Mouse (Mus musculus) MEL (cell line): ENCODE measurements around the gene Skp2. TPM values are rescaled to one million over a fixed set of nuclear protein-coding genes. Genes with fewer than 3 reads are reported as not detected.

ENCODE experiments used
- DNase-seq: peaks from one replicate; pipeline ENCODE4 v3.0.0; 2011; ENCODE audit warnings: low read depth, low spot score
- H3K27ac ChIP-seq: 2 replicates; pipeline ENCODE4 v1.5.1; 2012; ENCODE audit warnings: low read depth, mild to moderate bottlenecking, control low read depth, low read length, moderate library complexity; ENCODE audit not compliant: control insufficient read depth
- H3K27me3 ChIP-seq, 2 experiments: fragments of 150-350 bp in 1 of 2; sonication (generic) in 1 of 2; 2 replicates each; pipeline ENCODE4 v1.6.1; 2012; ENCODE audit warnings: low read length in 2 of 2, mild to moderate bottlenecking in 2 of 2, improper control_type of control experiment in 1 of 2, moderate library complexity in 1 of 2; ENCODE audit not compliant: insufficient read depth in 2 of 2, control insufficient read depth in 1 of 2
- H3K36me3 ChIP-seq, 2 experiments: 2 replicates each; pipeline ENCODE4 v1.6.1; 2012 to 2014; ENCODE audit warnings: low read length in 2 of 2, improper control_type of control experiment in 1 of 2, inconsistent platforms in 1 of 2, mild to moderate bottlenecking in 1 of 2; ENCODE audit not compliant: insufficient read depth in 2 of 2, control insufficient read depth in 1 of 2
- H3K4me1 ChIP-seq, 2 experiments: fragments of 150-350 bp in 1 of 2; sonication (generic) in 1 of 2; 2 replicates each; pipeline ENCODE4 v1.6.1; 2012; ENCODE audit warnings: low read length in 2 of 2, improper control_type of control experiment in 1 of 2, mild to moderate bottlenecking in 1 of 2; ENCODE audit not compliant: insufficient read depth in 2 of 2, control insufficient read depth in 1 of 2
- H3K4me3 ChIP-seq, 2 experiments: fragments of 150-350 bp in 1 of 2; sonication (generic) in 1 of 2; 2 replicates each; pipeline ENCODE4 v1.5.1; 2012; ENCODE audit warnings: low read depth in 2 of 2, low read length in 2 of 2, mild to moderate bottlenecking in 2 of 2, moderate library complexity in 2 of 2, control low read depth in 1 of 2, improper control_type of control experiment in 1 of 2; ENCODE audit not compliant: control insufficient read depth in 1 of 2, insufficient read depth in 1 of 2
- H3K79me2 ChIP-seq: 2 replicates; pipeline ENCODE4 v1.6.1; 2012; ENCODE audit warnings: mild to moderate bottlenecking, low read length, moderate library complexity; ENCODE audit not compliant: control insufficient read depth, poor library complexity, insufficient read depth
- H3K9ac ChIP-seq: 2 replicates; pipeline ENCODE4 v1.6.1; 2012; ENCODE audit warnings: low read depth, mild to moderate bottlenecking, control low read depth, low read length, moderate library complexity; ENCODE audit not compliant: control insufficient read depth, poor library complexity, severe bottlenecking
- H3K9me3 ChIP-seq: fragments of 150-350 bp; sonication (generic); replicated peaks from 2 replicates; pipeline ENCODE4 v1.6.1; 2012; ENCODE audit warnings: mild to moderate bottlenecking, low read length, improper control_type of control experiment, moderate library complexity; ENCODE audit not compliant: insufficient read depth
- BHLHE40 ChIP-seq: IDR thresholded peaks from 2 replicates; pipeline ENCODE4 v1.6.1; 2012; ENCODE audit warnings: low read depth, mild to moderate bottlenecking, inconsistent platforms, low read length, improper control_type of control experiment, borderline replicate concordance
- CHD1 ChIP-seq: IDR thresholded peaks from 2 replicates; pipeline ENCODE4 v1.6.1; 2012; ENCODE audit warnings: low read depth, mild to moderate bottlenecking, inconsistent platforms, low read length, improper control_type of control experiment
- CHD2 ChIP-seq: IDR thresholded peaks from 2 replicates; pipeline ENCODE4 v1.6.1; 2011; ENCODE audit warnings: low read length, improper control_type of control experiment
- ELF1 ChIP-seq: IDR thresholded peaks from 2 replicates; pipeline ENCODE4 v1.6.1; 2014; ENCODE audit warnings: low read depth, mild to moderate bottlenecking, inconsistent platforms, low read length, improper control_type of control experiment, moderate library complexity
- GABPA ChIP-seq: IDR thresholded peaks from 2 replicates; pipeline ENCODE4 v1.6.1; 2012; ENCODE audit warnings: low read depth, mild to moderate bottlenecking, inconsistent platforms, low read length, improper control_type of control experiment, moderate library complexity
- MAFK ChIP-seq: IDR thresholded peaks from 2 replicates; pipeline ENCODE4 v1.6.1; 2011; ENCODE audit warnings: low read depth, mild to moderate bottlenecking, low read length, improper control_type of control experiment, borderline replicate concordance
- MEF2A ChIP-seq: IDR thresholded peaks from 2 replicates; pipeline ENCODE4 v1.6.1; 2014; ENCODE audit warnings: low read depth, mild to moderate bottlenecking, inconsistent platforms, low read length, improper control_type of control experiment; ENCODE audit not compliant: poor library complexity, insufficient replicate concordance, severe bottlenecking; ENCODE audit errors: extremely low read depth
- MYC ChIP-seq: IDR thresholded peaks from 2 replicates; pipeline ENCODE4 v1.6.1; 2011; ENCODE audit warnings: low read depth, mild to moderate bottlenecking, low read length, improper control_type of control experiment, moderate library complexity
- NRF1 ChIP-seq: IDR thresholded peaks from 2 replicates; pipeline ENCODE4 v1.6.1; 2014; ENCODE audit warnings: low read depth, mild to moderate bottlenecking, inconsistent platforms, low read length, improper control_type of control experiment, moderate library complexity; ENCODE audit not compliant: poor library complexity, insufficient read depth, severe bottlenecking
- POLR2AphosphoS2 ChIP-seq: IDR thresholded peaks from 2 replicates; pipeline ENCODE4 v1.6.1; 2011; ENCODE audit warnings: low read length, improper control_type of control experiment
- RAD21 ChIP-seq: IDR thresholded peaks from 2 replicates; pipeline ENCODE4 v1.6.1; 2011; ENCODE audit warnings: mild to moderate bottlenecking, low read depth, low read length, improper control_type of control experiment
- SIN3A ChIP-seq: IDR thresholded peaks from 2 replicates; pipeline ENCODE4 v1.6.1; 2012; ENCODE audit warnings: low read length, improper control_type of control experiment, inconsistent platforms
- SMC3 ChIP-seq: IDR thresholded peaks from 2 replicates; pipeline ENCODE4 v1.6.1; 2011; ENCODE audit warnings: low read depth, low read length, improper control_type of control experiment
- TAL1 ChIP-seq: IDR thresholded peaks from 2 replicates; pipeline ENCODE4 v1.6.1; 2012; ENCODE audit warnings: mild to moderate bottlenecking, inconsistent platforms, low read length, moderate library complexity, mixed read lengths
- TCF12 ChIP-seq: IDR thresholded peaks from 2 replicates; pipeline ENCODE4 v1.6.1; 2014; ENCODE audit warnings: low read depth, mild to moderate bottlenecking, inconsistent platforms, low read length, improper control_type of control experiment, moderate library complexity
- USF1 ChIP-seq: IDR thresholded peaks from 2 replicates; pipeline ENCODE4 v1.6.1; 2014; ENCODE audit warnings: low read depth, mild to moderate bottlenecking, inconsistent platforms, low read length, improper control_type of control experiment, moderate library complexity
- ZC3H11A ChIP-seq: IDR thresholded peaks from 2 replicates; pipeline ENCODE4 v1.6.1; 2012; ENCODE audit warnings: low read depth, mild to moderate bottlenecking, inconsistent platforms, low read length, improper control_type of control experiment
- ZMIZ1 ChIP-seq: IDR thresholded peaks from 2 replicates; pipeline ENCODE4 v1.6.1; 2012; ENCODE audit warnings: low read depth, mild to moderate bottlenecking, inconsistent platforms, low read length, improper control_type of control experiment, moderate library complexity
- polyA plus RNA-seq, 2 experiments: library from polyadenylated mRNA; stranded (reverse) in 1 of 2; unstranded in 1 of 2; fragments of >175 nt in 1 of 2; fragments of >200 nt in 1 of 2; gene quantifications; 2 replicates each; pipeline versions ENCODE4 v1.2.1 to v1.2.4; 2012; ENCODE audit warnings: low replicate concordance in 2 of 2, low read depth in 1 of 2; ENCODE audit not compliant: insufficient read length in 2 of 2, insufficient read depth in 1 of 2, missing spikeins in 1 of 2
- total RNA-seq: library from RNA; depleted of rRNA; stranded (reverse); fragments of 300-350 nt; gene quantifications from 2 replicates; pipeline ENCODE4 v1.2.3, GENCODE M21; 2012

The Skp2 gene
- total and polyA plus RNA-seq, 3 experiments = 46.9 to 61.4 TPM; not detected in 1

DNA sequence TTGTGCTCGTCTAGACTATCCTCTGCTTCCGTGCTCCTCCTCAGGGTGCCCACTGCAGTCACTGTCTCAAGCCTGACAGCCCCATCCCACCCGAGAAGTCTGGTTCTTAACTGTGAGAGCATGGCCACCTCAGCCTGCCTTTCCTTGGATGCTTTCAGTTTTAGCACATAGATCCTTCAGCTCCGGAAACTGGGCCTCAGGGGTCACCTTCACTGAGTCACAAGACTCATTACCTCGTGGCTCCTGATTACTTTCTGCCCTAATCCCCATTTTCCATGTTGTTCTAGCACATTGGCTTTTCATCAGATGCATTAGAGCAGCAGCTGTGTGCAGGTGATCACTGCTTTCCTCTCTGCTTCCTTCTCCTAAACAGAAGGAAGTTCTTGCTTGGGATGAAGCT lies 67.8 kb downstream of the Skp2 start:
- H3K79me2 ChIP-seq = peaks cover 10% of the 10 kb centered on the region
- no peaks in the 10 kb centered on the region for H3K9me3 ChIP-seq
- no peak overlapping the region for H3K27ac ChIP-seq
- no peak overlapping the region for H3K4me3 ChIP-seq
- H3K9ac ChIP-seq = no peak overlapping the region
- no peak for DNase-seq
- no peak for TF ChIP-seq TCF12
- TF ChIP-seq ZC3H11A = no peak
- no peak for TF ChIP-seq ELF1
- no peak for TF ChIP-seq ZMIZ1
- TF ChIP-seq RAD21 = no peak
- TF ChIP-seq SMC3 = no peak
- no peak for TF ChIP-seq NRF1
- TF ChIP-seq POLR2AphosphoS2 = no peak
- no peak for TF ChIP-seq CHD2
- TF ChIP-seq MEF2A = no peak
- TF ChIP-seq MYC = no peak
- TF ChIP-seq CHD1 = no peak
- TF ChIP-seq, all 39 proteins: peak for 0
- H3K36me3 ChIP-seq = peaks cover 36 to 77% of the 10 kb centered on the region in 2 experiments
- peaks cover 16 to 29% of the 10 kb centered on the region in 2 experiments for H3K4me1 ChIP-seq
- no peaks in the 10 kb centered on the region for H3K27me3 ChIP-seq

DNA sequence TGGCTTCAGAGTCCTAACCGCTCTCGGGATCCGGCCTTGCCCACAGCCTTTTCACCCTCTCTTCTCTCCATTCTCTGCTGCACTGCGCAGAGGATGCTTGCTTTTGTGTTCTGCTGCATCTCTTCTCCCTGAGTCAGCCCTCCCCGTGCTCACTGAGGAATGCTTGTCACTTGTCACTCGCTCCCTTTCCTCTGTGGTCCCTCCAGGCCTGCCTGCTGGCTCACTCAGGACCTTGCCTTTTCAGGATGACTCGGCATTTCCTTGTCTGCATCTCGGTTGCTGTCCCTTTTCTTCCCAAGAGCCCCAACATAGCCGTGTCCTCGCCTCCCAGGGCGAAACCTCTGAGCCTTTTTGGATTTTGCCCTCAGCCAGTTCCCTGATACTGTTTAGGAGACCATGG lies 68.4 kb downstream of the Skp2 start:
- peaks cover 17 to 29% of the 10 kb centered on the region in 2 experiments for H3K4me1 ChIP-seq
- no peak for TF ChIP-seq BHLHE40
- TF ChIP-seq USF1 = no peak
- TF ChIP-seq SIN3A = no peak
- peak; percentile 74; the same call in 1 of the 2 replicates for TF ChIP-seq GABPA
- TF ChIP-seq MAFK = 0 out of 2 replicates have a peak, but pooled peaks have one; percentile 7
- TF ChIP-seq TAL1 = no peak
- TF ChIP-seq, all 39 proteins: peak for 2
- peaks cover 13% of the 10 kb centered on the region for H3K79me2 ChIP-seq
- H3K27me3 ChIP-seq = no peaks in the 10 kb centered on the region
- H3K9ac ChIP-seq = no peak overlapping the region
- DNase-seq = no peak
- H3K9me3 ChIP-seq = no peaks in the 10 kb centered on the region
- peaks cover 39 to 74% of the 10 kb centered on the region in 2 experiments for H3K36me3 ChIP-seq
- no peak overlapping the region for H3K4me3 ChIP-seq
- no peak overlapping the region for H3K27ac ChIP-seq
